Mouse (Mus musculus): Measurements from ENCODE around the gene Ggta1.

DNA sequence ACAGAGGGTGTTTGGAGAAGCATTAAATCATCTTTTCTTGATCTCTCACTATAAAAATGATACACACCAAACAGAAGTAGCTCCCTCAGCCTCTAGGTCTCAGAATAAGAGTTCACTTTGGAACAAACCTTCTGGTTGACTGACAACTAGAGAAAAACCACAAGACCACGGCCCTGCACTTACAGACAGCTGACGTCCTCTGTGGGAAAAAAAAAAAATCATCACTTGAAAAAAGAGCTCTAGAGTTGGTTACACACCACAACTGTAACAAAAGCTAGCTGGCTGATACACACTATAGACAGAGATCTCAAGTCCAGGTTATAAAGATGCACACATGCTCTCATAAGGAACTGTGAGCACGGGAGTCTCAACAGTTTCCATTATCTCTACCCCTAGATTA is 9.3 kb downstream of the Ggta1 start:
- TF ChIP-seq POLR2A (IDR thresholded peaks at IDR 0.05; ENCODE audit: insufficient read length, low read depth): no peak
- no peak for TF ChIP-seq MAX (IDR thresholded peaks at IDR 0.05; ENCODE audit: low read depth)
- no peak for TF ChIP-seq TCF12 (IDR thresholded peaks at IDR 0.05; ENCODE audit: insufficient read depth, poor library complexity, severe bottlenecking)
- TF ChIP-seq USF1 (IDR thresholded peaks at IDR 0.05; ENCODE audit: low read depth): no peak
- no peak for TF ChIP-seq MYOG (IDR thresholded peaks at IDR 0.05; ENCODE audit: control insufficient read depth in 1 of 3, insufficient read depth in 1 of 3, insufficient read length in 2 of 3, low read depth in 2 of 3)
- TF ChIP-seq E2F4 (IDR thresholded peaks at IDR 0.05; ENCODE audit: insufficient read depth): no peak
- TF ChIP-seq POLR2AphosphoS2 (IDR thresholded peaks at IDR 0.05; ENCODE audit: insufficient read length, low read depth): no peak

Measured in myocyte (in vitro differentiated cells).